Mouse (Mus musculus) retina, postnatal 7 days (tissue): ENCODE results near the gene Pik3ip1.

Experiments
- DNase-seq: peaks from one replicate; pipeline ENCODE4 v3.0.0-alpha.2; 2012; ENCODE audit warnings: low read depth, low spot score

Pik3ip1 gene

DNA sequence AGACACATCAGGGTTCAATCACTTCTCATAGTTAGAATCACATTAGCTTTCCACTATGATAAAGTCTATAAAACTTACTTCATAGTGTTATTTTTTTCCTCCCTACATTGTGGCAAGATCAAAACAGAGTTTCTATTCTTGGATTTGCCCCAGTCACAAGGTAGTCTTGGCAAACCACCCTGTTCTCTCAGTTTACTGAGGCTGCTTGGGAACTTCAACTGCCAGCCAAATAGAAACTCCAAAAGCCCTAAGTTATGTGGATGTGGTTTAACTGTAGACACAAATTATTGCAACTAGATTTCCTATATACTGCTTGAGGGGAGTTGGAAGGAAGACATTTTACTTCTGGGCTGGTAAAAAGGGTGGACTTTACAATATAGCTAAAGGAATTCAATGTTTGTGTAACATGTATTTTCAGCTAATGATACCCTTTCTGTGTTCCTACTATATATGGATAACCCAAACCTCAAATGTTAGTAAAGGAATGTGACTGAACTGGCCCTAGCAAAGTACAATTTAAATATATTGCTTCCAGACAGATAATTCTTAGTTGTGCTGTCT lies at the start of gene Pik3ip1:
Pik3ip1 (plus strand) TSS at position 511 of the 561 bp plus-strand sequence.
- no peak for DNase-seq

- no peak for DNase-seq
These were observed 47.3 kb upstream of the Pik3ip1 start for GRCm38 (mm10) chr11:3282887-3283286.

DNA sequence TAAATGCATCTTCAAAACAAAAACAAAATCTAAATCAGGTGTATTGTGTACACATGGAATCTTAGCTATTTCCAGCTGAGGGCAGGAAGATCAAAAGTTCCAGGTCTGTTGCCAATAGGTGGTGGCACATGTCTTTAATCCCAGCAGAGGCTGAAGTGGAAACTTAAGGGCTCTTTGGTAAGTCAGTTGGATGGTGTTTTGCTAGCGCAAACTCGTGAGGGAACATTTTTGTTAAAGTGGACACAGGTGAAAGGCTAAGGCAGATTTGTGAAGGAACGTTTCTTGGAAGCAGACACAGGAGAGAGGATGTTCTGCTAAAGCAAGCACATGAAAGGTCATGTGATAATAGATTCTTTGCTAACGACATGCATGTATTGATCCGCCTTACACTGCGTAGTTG lies 46.6 kb upstream of the Pik3ip1 start:
- no peak for DNase-seq

DNA sequence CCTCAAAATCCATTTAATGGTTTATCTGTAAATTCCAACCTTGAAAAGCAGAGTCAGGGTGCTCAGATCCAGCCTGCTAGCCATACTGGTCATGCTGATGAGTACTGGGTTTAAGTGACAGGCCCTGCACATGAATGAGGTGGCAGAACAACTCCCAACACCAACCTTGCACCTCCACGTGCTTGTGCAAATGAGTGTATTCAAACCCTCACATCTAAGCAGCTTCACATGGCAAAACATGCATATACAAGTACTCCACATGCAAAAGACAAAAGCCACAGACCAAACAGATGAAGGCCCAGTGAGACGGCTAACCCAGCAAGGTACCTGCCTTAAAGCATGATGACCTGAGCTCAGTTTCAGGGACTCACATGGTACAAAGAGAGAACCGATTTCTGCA lies 44.3 kb upstream of the Pik3ip1 start:
- no peak for DNase-seq

DNA sequence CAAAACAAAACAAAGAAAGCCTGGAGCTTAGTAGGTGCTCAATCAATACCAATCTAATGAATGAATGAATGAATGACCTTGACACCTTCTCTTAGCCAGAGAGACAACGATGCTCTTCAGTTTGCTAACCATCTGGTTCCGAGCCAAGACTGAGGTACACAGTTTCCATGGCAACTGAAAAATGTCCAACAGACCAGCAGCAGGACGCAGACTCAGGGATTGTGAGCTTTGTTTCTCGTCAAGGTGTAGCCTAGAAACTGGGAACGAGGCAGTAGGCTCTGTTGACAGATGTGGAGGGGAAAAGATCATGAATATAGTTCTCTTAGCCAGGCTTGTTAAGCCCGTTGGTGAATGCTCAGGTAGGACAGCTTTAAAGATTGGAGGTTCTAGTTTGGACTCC lies 43.1 kb upstream of the Pik3ip1 start:
- DNase-seq, result no peak

DNA sequence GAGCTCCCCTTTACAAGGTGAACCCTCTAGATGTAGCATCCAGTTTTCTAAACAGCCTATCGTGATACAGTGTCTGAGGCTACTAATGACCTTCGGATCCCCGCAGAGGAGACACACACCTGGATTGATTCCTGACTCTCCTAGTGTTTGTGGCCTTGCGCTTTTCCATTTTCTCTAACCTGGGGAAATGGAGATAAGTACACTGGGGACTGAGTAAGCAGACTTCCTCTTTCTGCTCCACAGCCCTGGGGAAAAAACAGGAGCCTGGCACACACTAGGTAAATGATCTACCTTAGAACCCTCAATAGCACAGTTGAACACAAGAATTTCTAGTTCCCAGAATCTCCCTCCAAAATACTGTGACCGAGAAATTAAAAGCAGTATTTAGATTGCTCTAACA lies 42.3 kb upstream of the Pik3ip1 start:
- no peak for DNase-seq

- peak; percentile 33 for DNase-seq
These were observed 41.5 kb upstream of the Pik3ip1 start, which contains the start of gene Patz1 for GRCm38 (mm10) chr11:3288521-3289301. Patz1 (plus strand) TSS chr11:3288874.

DNA sequence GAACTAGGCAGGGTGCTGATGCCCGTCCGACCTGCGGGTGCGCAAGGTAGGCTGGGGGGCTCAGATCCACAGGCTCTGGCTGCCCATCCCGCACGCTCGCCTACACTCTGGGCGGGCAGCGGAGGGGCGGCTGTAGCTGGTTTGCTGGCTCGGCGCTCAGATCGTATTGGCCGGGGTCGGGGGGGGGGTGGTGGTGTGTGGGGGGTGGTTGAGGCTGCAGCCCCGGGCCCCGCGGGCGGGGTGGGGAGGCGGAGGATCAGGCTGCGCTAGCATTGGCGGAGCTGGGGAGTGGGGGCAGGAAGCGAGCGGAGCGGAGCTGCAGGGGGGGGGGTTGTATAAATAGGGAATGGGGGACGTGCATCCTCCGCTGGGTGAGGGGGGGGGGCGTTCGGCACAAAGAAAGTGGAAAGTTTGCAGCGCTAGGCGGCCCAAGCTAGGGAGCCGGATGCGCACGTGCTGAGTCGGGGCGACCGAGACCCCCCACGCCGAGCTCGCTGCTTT lies 40.8 kb upstream of the Pik3ip1 start:
- DNase-seq, result peak; percentile 66

- peak; percentile 88 for DNase-seq
These were observed 40.2 kb upstream of the Pik3ip1 start for GRCm38 (mm10) chr11:3289803-3290639.

- DNase-seq, result no peak
These were observed 39.4 kb upstream of the Pik3ip1 start for GRCm38 (mm10) chr11:3290640-3291310.

- no peak for DNase-seq
These were observed 38.7 kb upstream of the Pik3ip1 start for GRCm38 (mm10) chr11:3291311-3292061.

- DNase-seq, result no peak
These were observed 38.2 kb upstream of the Pik3ip1 start for GRCm38 (mm10) chr11:3292062-3292421.

DNA sequence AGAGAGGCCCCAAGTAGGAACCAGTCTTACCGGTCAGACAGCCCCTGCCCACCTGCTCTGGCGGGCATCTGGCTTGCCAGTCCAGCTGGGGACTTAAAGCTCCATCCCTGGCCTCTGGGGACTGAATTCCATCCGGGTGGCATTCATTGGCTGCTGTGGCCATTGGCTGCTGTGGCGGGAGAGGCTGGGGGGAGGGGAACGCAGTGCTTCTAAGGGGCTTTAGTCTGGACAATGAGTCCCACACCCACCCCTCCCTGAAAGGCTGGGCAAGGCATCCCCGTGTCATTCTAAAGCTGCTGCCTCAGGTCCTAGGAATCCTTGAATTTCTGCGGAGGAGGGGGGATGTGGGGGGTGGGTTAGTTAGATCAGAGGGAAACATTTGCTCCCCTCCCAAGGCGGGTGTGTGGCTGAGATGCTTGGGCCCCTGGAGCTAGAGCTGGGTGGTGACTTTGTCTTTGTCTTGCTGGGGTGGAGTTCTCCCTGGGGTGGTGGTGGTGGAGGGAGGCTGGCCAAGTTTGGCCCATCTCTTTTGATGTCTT lies 37.4 kb upstream of the Pik3ip1 start:
- DNase-seq, result peak; percentile 62

GRCm38 (mm10) chr11:3293361-3293760 lies 36.8 kb upstream of the Pik3ip1 start:
- no peak for DNase-seq

GRCm38 (mm10) chr11:3294641-3295040 lies 35.6 kb upstream of the Pik3ip1 start:
- DNase-seq, result no peak

- no peak for DNase-seq
These were observed 34.1 kb upstream of the Pik3ip1 start for GRCm38 (mm10) chr11:3296056-3296455.

DNA sequence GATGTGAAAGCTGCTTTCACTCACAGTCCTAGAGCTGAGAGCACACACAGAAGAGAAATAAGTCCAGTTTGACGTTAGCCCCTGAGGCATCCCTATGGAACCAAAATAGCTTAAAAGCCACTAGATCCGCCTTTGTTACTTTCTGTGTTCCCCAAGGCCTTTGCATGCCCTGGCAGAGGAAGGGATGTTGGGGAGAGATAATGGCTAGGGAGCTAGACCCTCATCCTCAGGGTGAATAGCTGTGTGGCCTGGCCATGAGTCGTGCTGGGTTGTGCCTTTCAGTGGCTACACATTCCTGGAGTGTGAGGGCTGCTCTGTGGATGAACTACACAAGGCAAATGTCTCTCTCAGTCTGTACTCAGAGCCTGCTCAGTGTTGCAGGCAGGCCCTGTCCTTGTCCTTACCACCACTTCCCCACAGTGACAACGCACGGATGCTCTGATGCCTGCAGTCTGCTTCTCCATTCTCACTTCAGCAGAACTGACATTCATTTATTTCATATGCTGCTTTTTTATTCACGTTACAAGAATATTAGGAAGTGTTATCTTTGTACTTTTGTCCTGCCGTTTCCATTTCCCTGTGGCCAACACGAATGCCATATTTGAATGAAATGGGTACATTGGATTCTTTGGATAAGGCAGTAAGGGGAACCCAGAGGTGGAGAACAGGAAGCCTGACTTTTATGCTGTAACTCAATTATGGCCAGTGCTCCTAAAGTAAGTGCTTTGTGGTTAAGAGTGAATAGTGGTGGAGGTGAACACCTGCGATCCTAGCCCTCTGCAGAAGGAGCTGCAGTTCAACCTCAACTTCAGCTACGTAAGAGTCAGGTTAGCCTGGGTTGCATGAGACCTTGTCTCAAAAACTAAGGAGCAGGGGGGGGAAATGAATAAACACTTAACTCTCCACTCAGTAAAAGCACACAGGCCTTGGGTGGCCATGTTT lies 32.1 kb upstream of the Pik3ip1 start:
- no peak for DNase-seq

- DNase-seq, result no peak
These were observed 31.4 kb upstream of the Pik3ip1 start for GRCm38 (mm10) chr11:3298813-3299185.

GRCm38 (mm10) chr11:3301075-3301474 lies 29.1 kb upstream of the Pik3ip1 start:
- DNase-seq, result no peak

DNA sequence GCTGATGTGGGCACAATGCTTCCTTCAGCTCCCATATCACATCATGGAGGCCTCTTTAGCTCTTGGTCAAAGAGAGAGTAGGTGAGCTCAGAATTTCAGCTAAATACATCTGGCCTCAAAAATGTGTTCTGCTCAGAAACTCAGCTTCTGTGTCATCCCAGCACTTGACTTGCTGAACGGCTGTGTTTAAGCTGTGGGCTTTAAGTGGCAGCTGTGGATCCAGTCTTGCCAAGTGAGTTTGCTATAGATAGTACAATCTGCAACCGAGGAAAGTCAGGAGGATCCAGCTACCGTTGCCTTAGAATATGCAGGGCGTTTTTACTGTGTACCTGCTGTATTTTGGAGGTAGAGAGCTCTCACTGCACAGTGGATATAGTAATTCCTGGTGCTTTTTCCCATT lies 27.8 kb upstream of the Pik3ip1 start:
- DNase-seq, result no peak
